Mouse (Mus musculus) ES-E14 (cell line): ENCODE measurements at regions not wholly inside any gene's neighbourhood (a gene's known extent, or its start where the extent isn't known, plus 50 kb on each side); places are given as distances from the start of the nearest gene placed in this dataset.

Source experiments
- CHD2 ChIP-seq: IDR thresholded peaks from 2 replicates; pipeline ENCODE4 v1.6.1; 2014; ENCODE audit warnings: mild to moderate bottlenecking, low read depth, low read length, inconsistent platforms
- ZC3H11A ChIP-seq: IDR thresholded peaks from 2 replicates; pipeline ENCODE4 v1.6.1; 2012; ENCODE audit warnings: low read depth, mild to moderate bottlenecking, inconsistent platforms, low read length, borderline replicate concordance

GRCm38 (mm10) chr3:39341161-39341687 lies 454.5 kb downstream of the Fat4 start:
- no peak for TF ChIP-seq CHD2
- TF ChIP-seq ZC3H11A, result no peak
